Mouse (Mus musculus) CH12.LX (cell line): ENCODE results near the gene Pdlim1. TPM values are rescaled to one million over a fixed set of nuclear protein-coding genes. Genes with fewer than 3 reads are reported as not detected.

ENCODE experiments used
- DNase-seq: peaks from one replicate; pipeline ENCODE4 v3.0.0-alpha.2; 2013; ENCODE audit errors: extremely low read depth
- H3K27ac ChIP-seq: 2 replicates; pipeline ENCODE4 v1.5.1; 2012; ENCODE audit warnings: low read depth, mild to moderate bottlenecking, control low read depth, moderate library complexity; ENCODE audit not compliant: insufficient read depth
- H3K27me3 ChIP-seq: replicated peaks from 2 replicates; pipeline ENCODE3; 2012; ENCODE audit warnings: inconsistent platforms
- H3K36me3 ChIP-seq, 2 experiments: replicated peaks in 1 of 2; 2 replicates each; pipeline versions ENCODE3 to v1.6.1; 2012; ENCODE audit warnings: inconsistent platforms in 1 of 2, low read length in 1 of 2, mild to moderate bottlenecking in 1 of 2, mixed read lengths in 1 of 2, moderate library complexity in 1 of 2; ENCODE audit not compliant: control insufficient read depth in 1 of 2, insufficient read depth in 1 of 2
- H3K4me1 ChIP-seq, 2 experiments: 2 replicates each; pipeline ENCODE4 v1.6.1; 2012; ENCODE audit warnings: inconsistent platforms in 1 of 2, moderate library complexity in 1 of 2; ENCODE audit not compliant: insufficient read depth in 2 of 2, control insufficient read depth in 1 of 2
- H3K4me2 ChIP-seq: 2 replicates; pipeline ENCODE4 v1.6.1; 2012; ENCODE audit warnings: low read depth, mild to moderate bottlenecking, control low read depth; ENCODE audit not compliant: poor library complexity, insufficient read depth, severe bottlenecking
- H3K4me3 ChIP-seq, 3 experiments: fragments of 150-350 bp in 1 of 3; sonication (generic) in 1 of 3; replicated peaks in 1 of 3; 2 replicates each; pipeline versions ENCODE3 to v1.5.1; 2011 to 2012; ENCODE audit warnings: low read depth in 2 of 3, low read length in 2 of 3, mild to moderate bottlenecking in 2 of 3, moderate library complexity in 2 of 3, control low read depth in 1 of 3, improper control_type of control experiment in 1 of 3, inconsistent platforms in 1 of 3, mixed read lengths in 1 of 3; ENCODE audit not compliant: poor library complexity in 1 of 3
- H3K79me2 ChIP-seq: replicated peaks from 2 replicates; pipeline ENCODE4 v1.6.1; 2012; ENCODE audit warnings: mild to moderate bottlenecking, moderate library complexity; ENCODE audit not compliant: control insufficient read depth, poor library complexity, insufficient read depth, severe bottlenecking; ENCODE audit errors: extremely low read depth
- H3K9ac ChIP-seq: 2 replicates; pipeline ENCODE4 v1.6.1; 2012; ENCODE audit warnings: low read depth, mild to moderate bottlenecking, control low read depth, moderate library complexity; ENCODE audit not compliant: insufficient read depth
- H3K9me3 ChIP-seq: replicated peaks from 2 replicates; pipeline ENCODE3; 2012; ENCODE audit warnings: low read length, inconsistent platforms, mixed read lengths
- BHLHE40 ChIP-seq: IDR thresholded peaks from 2 replicates; pipeline ENCODE4 v1.6.1; 2011; ENCODE audit warnings: mild to moderate bottlenecking, low read depth, low read length, improper control_type of control experiment
- CHD2 ChIP-seq: IDR thresholded peaks from 2 replicates; pipeline ENCODE4 v1.6.1; 2011; ENCODE audit warnings: low read length, improper control_type of control experiment
- CTCF ChIP-seq, 2 experiments: IDR thresholded peaks in 1 of 2; conservative IDR thresholded peaks in 1 of 2; 2 replicates each; pipeline ENCODE4 v1.5.1; 2011 to 2012; ENCODE audit warnings: low read depth in 2 of 2, low read length in 2 of 2, improper control_type of control experiment in 1 of 2, inconsistent platforms in 1 of 2, mild to moderate bottlenecking in 1 of 2, moderate library complexity in 1 of 2
- EP300 ChIP-seq: IDR thresholded peaks from 2 replicates; pipeline ENCODE4 v1.6.1; 2011; ENCODE audit warnings: low read length, improper control_type of control experiment
- GABPA ChIP-seq: IDR thresholded peaks from 2 replicates; pipeline ENCODE4 v1.6.1; 2012; ENCODE audit warnings: low read depth, low read length, improper control_type of control experiment, inconsistent platforms; ENCODE audit not compliant: insufficient replicate concordance
- IRF4 ChIP-seq: IDR thresholded peaks from 2 replicates; pipeline ENCODE4 v1.6.1; 2014; ENCODE audit warnings: low read depth, mild to moderate bottlenecking, inconsistent platforms, low read length, improper control_type of control experiment
- JUND ChIP-seq: conservative IDR thresholded peaks from 2 replicates; pipeline ENCODE4 v1.6.1; 2011; ENCODE audit warnings: low read depth, low read length, improper control_type of control experiment
- MAFK ChIP-seq: IDR thresholded peaks from 2 replicates; pipeline ENCODE4 v1.6.1; 2011; ENCODE audit warnings: low read length, improper control_type of control experiment; ENCODE audit not compliant: insufficient replicate concordance
- MEF2A ChIP-seq: IDR thresholded peaks from 2 replicates; pipeline ENCODE4 v1.6.1; 2014; ENCODE audit warnings: low read depth, mild to moderate bottlenecking, inconsistent platforms, low read length, improper control_type of control experiment, borderline replicate concordance
- MYC ChIP-seq: IDR thresholded peaks from 2 replicates; pipeline ENCODE4 v1.6.1; 2011; ENCODE audit warnings: low read depth, mild to moderate bottlenecking, improper control_type of control experiment, low read length
- NELFE ChIP-seq: IDR thresholded peaks from 2 replicates; pipeline ENCODE4 v1.6.1; 2011; ENCODE audit warnings: low read depth, low read length, improper control_type of control experiment
- NRF1 ChIP-seq: IDR thresholded peaks from 2 replicates; pipeline ENCODE4 v1.6.1; 2014; ENCODE audit warnings: low read depth, mild to moderate bottlenecking, inconsistent platforms, low read length, improper control_type of control experiment, moderate library complexity
- PAX5 ChIP-seq: IDR thresholded peaks from 2 replicates; pipeline ENCODE4 v1.6.1; 2012; ENCODE audit warnings: low read length, inconsistent platforms, mixed read lengths
- POLR2A ChIP-seq: IDR thresholded peaks from 2 replicates; pipeline ENCODE4 v1.6.1; 2011; ENCODE audit warnings: low read depth, mild to moderate bottlenecking, improper control_type of control experiment, low read length
- RCOR1 ChIP-seq: conservative IDR thresholded peaks from 2 replicates; pipeline ENCODE4 v1.6.1; 2012; ENCODE audit warnings: low read depth, mild to moderate bottlenecking, inconsistent platforms, low read length, improper control_type of control experiment
- SIN3A ChIP-seq: IDR thresholded peaks from 2 replicates; pipeline ENCODE4 v1.6.1; 2012; ENCODE audit warnings: low read length, improper control_type of control experiment, inconsistent platforms
- SMC3 ChIP-seq: IDR thresholded peaks from 2 replicates; pipeline ENCODE4 v1.6.1; 2011; ENCODE audit warnings: low read depth, low read length, improper control_type of control experiment
- TCF12 ChIP-seq: IDR thresholded peaks from 2 replicates; pipeline ENCODE4 v1.6.1; 2014; ENCODE audit warnings: low read depth, mild to moderate bottlenecking, inconsistent platforms, low read length, improper control_type of control experiment
- USF2 ChIP-seq: conservative IDR thresholded peaks from 2 replicates; pipeline ENCODE4 v1.6.1; 2011; ENCODE audit warnings: low read depth, low read length, improper control_type of control experiment
- ZC3H11A ChIP-seq: IDR thresholded peaks from 2 replicates; pipeline ENCODE4 v1.6.1; 2012; ENCODE audit warnings: low read depth, mild to moderate bottlenecking, inconsistent platforms, low read length, improper control_type of control experiment
- ZMIZ1 ChIP-seq: IDR thresholded peaks from 2 replicates; pipeline ENCODE4 v1.6.1; 2012; ENCODE audit warnings: low read depth, mild to moderate bottlenecking, inconsistent platforms, low read length, improper control_type of control experiment
- ZNF384 ChIP-seq: IDR thresholded peaks from 2 replicates; pipeline ENCODE4 v1.6.1; 2012; ENCODE audit warnings: low read depth, low read length, improper control_type of control experiment, inconsistent platforms
- dilution Hi-C: fragments of 300-500 bp; cut with MboI; formaldehyde crosslinking; loops from 2 replicates; pipeline ENCODE4 v1.14.3; 2020; ENCODE audit warnings: low sequenced_read_pairs; ENCODE audit not compliant: extremely low pct_unique_long_range_greater_than_20kb, extremely low pct_ligation_motif_present
- in situ Hi-C: fragments of 300-500 bp; cut with MboI; formaldehyde crosslinking; loops from 3 replicates; pipeline ENCODE4 v1.14.3; 2019; ENCODE audit warnings: low sequenced_read_pairs, low pct_ligation_motif_present, low pct_unique_long_range_greater_than_20kb, mixed read lengths
- polyA plus RNA-seq: library from polyadenylated mRNA; unstranded; fragments of >175 nt; gene quantifications from 2 replicates; pipeline ENCODE4 v1.2.1, GENCODE M21; 2012; ENCODE audit warnings: low read depth; ENCODE audit not compliant: insufficient read length
- total RNA-seq, 2 experiments: library from RNA; depleted of rRNA; stranded (reverse); fragments of 300-350 nt in 1 of 2; fragments of >200 nt in 1 of 2; gene quantifications; 2 replicates each; pipeline ENCODE4 v1.2.3; 2012 to 2014

Gene Pdlim1
- total and polyA plus RNA-seq, 3 experiments, result 15.1 to 54.9 (median 18.7) TPM

GRCm38 (mm10) chr19:40251115-40251514, 20.5 kb downstream of the Pdlim1 start:
- H3K79me2 ChIP-seq, result no peaks in the 10 kb centered on the region
- no peak for DNase-seq
- H3K4me3 ChIP-seq, result no peak overlapping the region
- H3K4me2 ChIP-seq, result no peak overlapping the region
- no peak overlapping the region for H3K9ac ChIP-seq
- no peaks in the 10 kb centered on the region for H3K9me3 ChIP-seq
- in situ Hi-C loops, result no loop called here
- H3K4me1 ChIP-seq, result peaks cover 0 to 7% of the 10 kb centered on the region in 2 experiments; a peak in 2 of 4 replicates
- dilution Hi-C loops, result no loop called here
- peaks cover 0 to 30% of the 10 kb centered on the region in 2 experiments for H3K36me3 ChIP-seq
- H3K27ac ChIP-seq, result no peak overlapping the region
- TF ChIP-seq IRF4 (no peak), ZNF384 (no peak), NELFE (no peak), ZMIZ1 (no peak), SIN3A (no peak), MYC (no peak), NRF1 (no peak), PAX5 (no peak), RCOR1 (no peak), TCF12 (no peak), EP300 (no peak)
- H3K27me3 ChIP-seq, result no peaks in the 10 kb centered on the region

- no peak overlapping the region for H3K4me3 ChIP-seq
- peaks cover 0 to 30% of the 10 kb centered on the region in 2 experiments for H3K36me3 ChIP-seq
- no peak for DNase-seq
- TF ChIP-seq MAFK, result no peak
- TF ChIP-seq PAX5, result no peak
- TF ChIP-seq POLR2A, result no peak
- TF ChIP-seq JUND, result no peak
- TF ChIP-seq SMC3, result no peak
- no peak for TF ChIP-seq RCOR1
- no peak for TF ChIP-seq ZMIZ1
- no peak for TF ChIP-seq GABPA
- TF ChIP-seq USF2, result no peak
- TF ChIP-seq CHD2, result no peak
- TF ChIP-seq MEF2A, result no peak
- no peak for TF ChIP-seq CTCF (conservative IDR thresholded peaks at IDR 0.05 in 1 of 2, IDR thresholded peaks at IDR 0.05 in 1 of 2; ENCODE audit: low read depth in 2 of 2, low read length in 2 of 2)
- TF ChIP-seq ZC3H11A, result no peak
- TF ChIP-seq BHLHE40, result no peak
- no peaks in the 10 kb centered on the region for H3K79me2 ChIP-seq
- H3K27me3 ChIP-seq, result no peaks in the 10 kb centered on the region
- H3K27ac ChIP-seq, result no peak overlapping the region
- H3K4me2 ChIP-seq, result no peak overlapping the region
- in situ Hi-C loops, result loop anchor here (25.0 kb wide), 1 partner anchor 1262 kb away; no protein-coding TSS in a partner anchor
- no peak overlapping the region for H3K9ac ChIP-seq
- no peaks in the 10 kb centered on the region for H3K4me1 ChIP-seq
- dilution Hi-C loops, result no loop called here
- no peaks in the 10 kb centered on the region for H3K9me3 ChIP-seq
These were observed 22.3 kb downstream of the Pdlim1 start for GRCm38 (mm10) chr19:40249352-40249751.
